Mouse (Mus musculus) MEL (cell line): ENCODE data around the gene Kcmf1.

Experiments used
- BHLHE40 ChIP-seq: IDR thresholded peaks from 2 replicates; pipeline ENCODE4 v1.6.1; 2012; ENCODE audit warnings: low read depth, mild to moderate bottlenecking, inconsistent platforms, low read length, improper control_type of control experiment, borderline replicate concordance
- CHD2 ChIP-seq: IDR thresholded peaks from 2 replicates; pipeline ENCODE4 v1.6.1; 2011; ENCODE audit warnings: low read length, improper control_type of control experiment
- CTCF ChIP-seq, 3 experiments: IDR thresholded peaks in 2 of 3; conservative IDR thresholded peaks in 1 of 3; 2 replicates each; pipeline ENCODE4 v1.5.1; 2011 to 2012; ENCODE audit warnings: low read length in 3 of 3, low read depth in 2 of 3, mild to moderate bottlenecking in 2 of 3, improper control_type of control experiment in 1 of 3, inconsistent platforms in 1 of 3, mixed read lengths in 1 of 3, moderate library complexity in 1 of 3; ENCODE audit not compliant: control insufficient read depth in 1 of 3, insufficient read depth in 1 of 3, poor library complexity in 1 of 3, severe bottlenecking in 1 of 3
- E2F4 ChIP-seq: IDR thresholded peaks from 2 replicates; pipeline ENCODE4 v1.6.1; 2011; ENCODE audit warnings: low read depth, low read length, improper control_type of control experiment, borderline replicate concordance
- HCFC1 ChIP-seq: IDR thresholded peaks from 2 replicates; pipeline ENCODE4 v1.6.1; 2012; ENCODE audit warnings: low read depth, mild to moderate bottlenecking, inconsistent platforms, low read length, improper control_type of control experiment, moderate library complexity
- JUND ChIP-seq: IDR thresholded peaks from 2 replicates; pipeline ENCODE4 v1.6.1; 2011; ENCODE audit warnings: low read depth, mild to moderate bottlenecking, improper control_type of control experiment, low read length
- POLR2A ChIP-seq, 2 experiments: IDR thresholded peaks; 2 replicates each; pipeline ENCODE4 v1.6.1; 2011 to 2012; ENCODE audit warnings: low read length in 2 of 2, mild to moderate bottlenecking in 2 of 2, control low read depth in 1 of 2, improper control_type of control experiment in 1 of 2, low read depth in 1 of 2, moderate library complexity in 1 of 2; ENCODE audit not compliant: control insufficient read depth in 1 of 2, insufficient read depth in 1 of 2, poor library complexity in 1 of 2
- POLR2AphosphoS2 ChIP-seq: IDR thresholded peaks from 2 replicates; pipeline ENCODE4 v1.6.1; 2011; ENCODE audit warnings: low read length, improper control_type of control experiment
- POLR2AphosphoS5 ChIP-seq: IDR thresholded peaks from 2 replicates; pipeline ENCODE4 v1.6.1; 2012; ENCODE audit warnings: low read depth, borderline replicate concordance, mild to moderate bottlenecking, inconsistent platforms, low read length, moderate library complexity, mixed read lengths
- RAD21 ChIP-seq: IDR thresholded peaks from 2 replicates; pipeline ENCODE4 v1.6.1; 2011; ENCODE audit warnings: mild to moderate bottlenecking, low read depth, low read length, improper control_type of control experiment
- ZMIZ1 ChIP-seq: IDR thresholded peaks from 2 replicates; pipeline ENCODE4 v1.6.1; 2012; ENCODE audit warnings: low read depth, mild to moderate bottlenecking, inconsistent platforms, low read length, improper control_type of control experiment, moderate library complexity
- ZNF384 ChIP-seq: IDR thresholded peaks from 2 replicates; pipeline ENCODE4 v1.6.1; 2012; ENCODE audit warnings: low read depth, mild to moderate bottlenecking, inconsistent platforms, low read length, improper control_type of control experiment

DNA sequence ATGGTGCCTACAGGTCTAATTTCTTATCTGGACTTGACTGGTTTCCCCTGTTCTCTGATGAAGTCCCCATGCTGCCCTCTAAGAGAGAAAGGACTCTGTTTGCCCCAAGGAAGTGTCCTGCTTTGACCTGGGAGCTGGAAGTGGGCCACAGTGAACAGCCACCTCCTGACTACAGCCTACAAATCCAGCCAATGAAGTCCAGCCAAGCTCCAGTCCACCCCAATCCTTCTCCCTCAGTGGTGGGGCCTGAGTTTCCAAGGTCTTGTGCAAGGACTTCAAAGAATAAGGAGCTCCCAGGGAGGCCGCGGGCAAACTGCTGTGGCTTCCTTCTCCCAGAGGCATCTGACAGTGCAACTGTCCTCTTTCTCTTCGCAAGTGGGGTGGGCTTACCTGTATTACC, 26.4 kb downstream of the Kcmf1 start:
- TF ChIP-seq ZMIZ1 (no peak), CTCF (IDR thresholded peaks at IDR 0.05 in 2 of 3, conservative IDR thresholded peaks at IDR 0.05 in 1 of 3; ENCODE audit: control insufficient read depth in 1 of 3, insufficient read depth in 1 of 3, low read depth in 2 of 3, low read length in 3 of 3, poor library complexity in 1 of 3, severe bottlenecking in 1 of 3) (no peak), E2F4 (no peak), POLR2AphosphoS2 (no peak), ZNF384 (no peak), POLR2A (IDR thresholded peaks at IDR 0.05; ENCODE audit: control insufficient read depth in 1 of 2, insufficient read depth in 1 of 2, low read depth in 1 of 2, low read length in 2 of 2, poor library complexity in 1 of 2) (no peak), RAD21 (no peak), POLR2AphosphoS5 (no peak), BHLHE40 (no peak), JUND (no peak), CHD2 (no peak), HCFC1 (no peak)
